In genomic region chr4:138972139-138972826, GRCm38 (mm10) we compare ENCODE assay signal across 8 mouse cellular contexts. TPM values are rescaled to one million over a fixed set of nuclear protein-coding genes. Genes with fewer than 3 reads are reported as not detected.
DNase-seq lines count a peak whose midpoint lies in the region; ATAC-seq and TF ChIP-seq lines count a peak whose summit lies in the region.

No protein-coding gene starts in this region.

- no peaks in the 10 kb centered on the region for H3K27me3 ChIP-seq in hindbrain, postnatal 0 days (ENCODE audit: insufficient read depth, low read length)
- H3K27me3 ChIP-seq in limb, embryonic 13.5 days = no peaks in the 10 kb centered on the region
- peaks cover 4% of the 10 kb centered on the region for H3K27me3 ChIP-seq in midbrain, embryonic 13.5 days
- H3K27me3 ChIP-seq in stomach, embryonic 16.5 days (ENCODE audit: control insufficient read depth, insufficient read depth, low read length) = no peaks in the 10 kb centered on the region

- 20% methylated on average over 20 of the region's 20 CpGs for WGBS in hindbrain, postnatal 0 days
- WGBS in limb, embryonic 13.5 days = 20% methylated on average over 20 of the region's 20 CpGs
- 20% methylated on average over 20 of the region's 20 CpGs for WGBS in midbrain, embryonic 13.5 days
- WGBS in stomach, embryonic 16.5 days = 12% methylated on average over 20 of the region's 20 CpGs

- no peaks in the 10 kb centered on the region for H3K36me3 ChIP-seq in hindbrain, postnatal 0 days (ENCODE audit: insufficient read depth, low read length)
- no peaks in the 10 kb centered on the region for H3K36me3 ChIP-seq in limb, embryonic 13.5 days
- H3K36me3 ChIP-seq in midbrain, embryonic 13.5 days = no peaks in the 10 kb centered on the region
- no peaks in the 10 kb centered on the region for H3K36me3 ChIP-seq in stomach, embryonic 16.5 days (ENCODE audit: control insufficient read depth, insufficient read depth, low read length)

- ATAC-seq in frontal cortex, adult (ENCODE audit: low TSS enrichment) = peak; percentile 69; the same call in 1 of the 2 replicates
- ATAC-seq in hindbrain, postnatal 0 days = 0 out of 2 replicates have a peak, but pooled peaks have one; percentile 55
- peak; percentile 24; the same call in 1 of the 2 replicates for ATAC-seq in limb, embryonic 13.5 days (ENCODE audit: low FRiP score, low read depth)
- peak; percentile 75 for ATAC-seq in midbrain, embryonic 13.5 days
- peak; percentile 56; the same call in 1 of the 2 replicates for ATAC-seq in stomach, embryonic 16.5 days (ENCODE audit: insufficient read depth, low FRiP score)

- H3K4me3 ChIP-seq in hindbrain, postnatal 0 days (ENCODE audit: low read length) = peak overlapping the region; percentile 40
- peak overlapping the region; percentile 62 for H3K4me3 ChIP-seq in limb, embryonic 13.5 days
- H3K4me3 ChIP-seq in midbrain, embryonic 13.5 days (replicated peaks) = peak overlapping the region; percentile 43
- peak overlapping the region; percentile 66 for H3K4me3 ChIP-seq in stomach, embryonic 16.5 days (replicated peaks; ENCODE audit: low read length)

- peak overlapping the region; percentile 56; the same call in 1 of the 2 replicates for H3K9ac ChIP-seq in hindbrain, postnatal 0 days (replicated peaks; ENCODE audit: low read length)
- H3K9ac ChIP-seq in limb, embryonic 13.5 days = peak overlapping the region; percentile 79
- H3K9ac ChIP-seq in midbrain, embryonic 13.5 days (replicated peaks) = peak overlapping the region; percentile 63; the same call in 1 of the 2 replicates
- peak overlapping the region; percentile 90 for H3K9ac ChIP-seq in stomach, embryonic 16.5 days (ENCODE audit: low read length)

- H3K4me1 ChIP-seq in hindbrain, postnatal 0 days (ENCODE audit: insufficient read depth, low read length) = peaks cover 14% of the 10 kb centered on the region
- peaks cover 17% of the 10 kb centered on the region for H3K4me1 ChIP-seq in limb, embryonic 13.5 days
- H3K4me1 ChIP-seq in midbrain, embryonic 13.5 days (replicated peaks) = peaks cover 16% of the 10 kb centered on the region
- peaks cover 15% of the 10 kb centered on the region; the same call in 1 of the 2 replicates for H3K4me1 ChIP-seq in stomach, embryonic 16.5 days (ENCODE audit: control insufficient read depth, insufficient read depth, low read length)

- H3K27ac ChIP-seq in hindbrain, postnatal 0 days = peak overlapping the region; percentile 56; the same call in 1 of the 2 replicates
- peak overlapping the region; percentile 73 for H3K27ac ChIP-seq in limb, embryonic 13.5 days
- no peak overlapping the region for H3K27ac ChIP-seq in midbrain, embryonic 13.5 days
- H3K27ac ChIP-seq in stomach, embryonic 16.5 days (ENCODE audit: low read length) = peak overlapping the region; percentile 93

- peak; percentile 43; the same call in 1 of the 2 replicates for TF ChIP-seq CTCF in hindbrain, postnatal 0 days (IDR thresholded peaks at IDR 0.05; ENCODE audit: low read depth)

- no peak for DNase-seq in frontal cortex, postnatal 25 days (ENCODE audit: low spot score in 2 of 2)
- peak; percentile 30 to 42 for DNase-seq in cerebellum, postnatal 10 days
- peak; percentile 44 for DNase-seq in gastrocnemius, postnatal 10 days
- DNase-seq in hindbrain, postnatal 0 days (ENCODE audit: low spot score) = peak; percentile 60

- H3K4me2 ChIP-seq in hindbrain, postnatal 0 days (ENCODE audit: low read depth, low read length) = peak overlapping the region; percentile 81
- H3K4me2 ChIP-seq in limb, embryonic 13.5 days (replicated peaks) = peak overlapping the region; percentile 94
- peak overlapping the region; percentile 79 for H3K4me2 ChIP-seq in midbrain, embryonic 13.5 days (replicated peaks)
- H3K4me2 ChIP-seq in stomach, embryonic 16.5 days (ENCODE audit: low read depth, low read length) = peak overlapping the region; percentile 88

- no peaks in the 10 kb centered on the region for H3K9me3 ChIP-seq in hindbrain, postnatal 0 days (ENCODE audit: low read length)
- no peaks in the 10 kb centered on the region for H3K9me3 ChIP-seq in limb, embryonic 13.5 days
- no peaks in the 10 kb centered on the region for H3K9me3 ChIP-seq in midbrain, embryonic 13.5 days
- H3K9me3 ChIP-seq in stomach, embryonic 16.5 days (replicated peaks; ENCODE audit: control insufficient read depth, low read length) = no peaks in the 10 kb centered on the region

RNA-seq across cellular contexts. Expression of gene Tmco4, which starts 0.4 kb away (rescaled TPM):
- 1 to 10 TPM; 3.8 to 4.5 TPM for total RNA-seq in gastrocnemius, postnatal 10 days (2021)
- 2.8 and 4.0 TPM in 2 replicates for total RNA-seq in hindbrain, postnatal 0 days (2014; rRNA removed)
- 1.5 and 2.0 TPM in 2 replicates for polyA plus RNA-seq in hindbrain, postnatal 0 days (2015; fragmentation: Nextera tagmentation; extraction: Ambion mirVana)
- 3.4 and 3.7 TPM in 2 replicates for polyA plus RNA-seq in limb, embryonic 13.5 days (2015; fragmentation: Nextera tagmentation; extraction: Ambion mirVana)
- 0.36 and 0.50 TPM in 2 replicates for polyA plus RNA-seq in midbrain, embryonic 13.5 days (2015; fragmentation: Nextera tagmentation; extraction: Ambion mirVana)
- 12.7 and 16.4 TPM in 2 replicates for polyA plus RNA-seq in stomach, embryonic 16.5 days (2015; fragmentation: Nextera tagmentation; extraction: Ambion mirVana)

RNA-seq across cellular contexts. Expression of gene Rnf186, which starts 5.4 kb away (rescaled TPM):
- not detected for total RNA-seq in gastrocnemius, postnatal 10 days (2021)
- not detected in 2 replicates for total RNA-seq in hindbrain, postnatal 0 days (2014; rRNA removed)
- not detected in 2 replicates for polyA plus RNA-seq in hindbrain, postnatal 0 days (2015; fragmentation: Nextera tagmentation; extraction: Ambion mirVana)
- polyA plus RNA-seq in limb, embryonic 13.5 days (2015; fragmentation: Nextera tagmentation; extraction: Ambion mirVana) = 0.27 and 0.45 TPM in 2 replicates
- 0.15 and 0.20 TPM in 2 replicates for polyA plus RNA-seq in midbrain, embryonic 13.5 days (2015; fragmentation: Nextera tagmentation; extraction: Ambion mirVana)
- polyA plus RNA-seq in stomach, embryonic 16.5 days (2015; fragmentation: Nextera tagmentation; extraction: Ambion mirVana) = 19.3 and 25.1 TPM in 2 replicates

RNA-seq across cellular contexts. Expression of gene Otud3, which starts 58.5 kb away (rescaled TPM):
- total RNA-seq in gastrocnemius, postnatal 10 days (2021) = 1 to 10 TPM; 7.0 to 7.4 TPM
- 4.6 and 6.8 TPM in 2 replicates for total RNA-seq in hindbrain, postnatal 0 days (2014; rRNA removed)
- 3.8 and 3.9 TPM in 2 replicates for polyA plus RNA-seq in hindbrain, postnatal 0 days (2015; fragmentation: Nextera tagmentation; extraction: Ambion mirVana)
- polyA plus RNA-seq in limb, embryonic 13.5 days (2015; fragmentation: Nextera tagmentation; extraction: Ambion mirVana) = 2.9 and 3.1 TPM in 2 replicates
- polyA plus RNA-seq in midbrain, embryonic 13.5 days (2015; fragmentation: Nextera tagmentation; extraction: Ambion mirVana) = 2.4 and 2.5 TPM in 2 replicates
- polyA plus RNA-seq in stomach, embryonic 16.5 days (2015; fragmentation: Nextera tagmentation; extraction: Ambion mirVana) = 3.5 and 3.7 TPM in 2 replicates

Comparison
In these comparisons a context has a peak if more than half of its experiments do, and no peak if none do; other contexts are left out.
1. ATAC-seq: peak in every context shown above with its lines; median percentile 75 in midbrain, embryonic 13.5 days; 69 in frontal cortex, adult; 56 in stomach, embryonic 16.5 days; 55 in hindbrain, postnatal 0 days; 24 in limb, embryonic 13.5 days.
2. DNase-seq: peak in cerebellum, postnatal 10 days (2 of 2), gastrocnemius, postnatal 10 days (single experiment) and hindbrain, postnatal 0 days (single experiment); none in frontal cortex, postnatal 25 days (0 of 2).
3. RNA of gene Rnf186, which starts 5.4 kb away (polyA plus RNA-seq): 19.3 to 25.1 TPM in stomach, embryonic 16.5 days; 0.27 to 0.45 TPM in limb, embryonic 13.5 days, 0.15 to 0.20 TPM in midbrain, embryonic 13.5 days and not detected in hindbrain, postnatal 0 days; every median in the first group is over 10 times any median in the second.
4. Peak in every context shown above with its lines, with median percentiles within 50 percentile points of each other: H3K4me2 ChIP-seq, H3K4me3 ChIP-seq and H3K9ac ChIP-seq.